Mouse (Mus musculus) myocyte (in vitro differentiated cells): ENCODE results near the gene Mrps18a. TPM values are rescaled to one million over a fixed set of nuclear protein-coding genes. Genes with fewer than 3 reads are reported as not detected.

Experiments
- H3K27me3 ChIP-seq: one replicate; pipeline ENCODE4 v1.6.1; 2011; ENCODE audit not compliant: control insufficient read depth, insufficient read depth, insufficient read length
- H3K36me3 ChIP-seq: one replicate; pipeline ENCODE4 v1.6.1; 2011; ENCODE audit not compliant: control insufficient read depth, insufficient read depth
- H3K4me2 ChIP-seq: one replicate; pipeline ENCODE4 v1.6.1; 2011; ENCODE audit warnings: low read depth, control low read depth
- H3K4me3 ChIP-seq: one replicate; pipeline ENCODE4 v1.5.1; 2011; ENCODE audit warnings: mild to moderate bottlenecking, control low read depth, moderate library complexity
- H3K79me2 ChIP-seq: one replicate; pipeline ENCODE4 v1.6.1; 2011; ENCODE audit not compliant: control insufficient read depth, insufficient read depth
- H3ac ChIP-seq: one replicate; pipeline ENCODE4 v1.6.1; 2011; ENCODE audit not compliant: control insufficient read depth, insufficient read length
- CEBPB ChIP-seq: IDR thresholded peaks from 2 replicates; pipeline ENCODE4 v1.6.1; 2011; ENCODE audit warnings: mild to moderate bottlenecking, moderate library complexity; ENCODE audit not compliant: poor library complexity, insufficient read depth, severe bottlenecking
- E2F4 ChIP-seq: IDR thresholded peaks from one replicate; pipeline ENCODE4 v1.6.1; 2011; ENCODE audit warnings: mild to moderate bottlenecking, control low read depth, moderate library complexity; ENCODE audit not compliant: insufficient read depth
- MAX ChIP-seq: IDR thresholded peaks from one replicate; pipeline ENCODE4 v1.6.1; 2011; ENCODE audit warnings: low read depth, mild to moderate bottlenecking, control low read depth
- MYOD1 ChIP-seq, 3 experiments: IDR thresholded peaks; one replicate each; pipeline ENCODE4 v1.6.1; 2011; ENCODE audit warnings: control low read depth in 2 of 3, low read depth in 2 of 3, mild to moderate bottlenecking in 2 of 3, moderate library complexity in 1 of 3; ENCODE audit not compliant: insufficient read length in 2 of 3, control insufficient read depth in 1 of 3
- MYOG ChIP-seq, 3 experiments: IDR thresholded peaks; one replicate each; pipeline ENCODE4 v1.6.1; 2011; ENCODE audit warnings: control low read depth in 2 of 3, low read depth in 2 of 3, mild to moderate bottlenecking in 2 of 3; ENCODE audit not compliant: insufficient read length in 2 of 3, control insufficient read depth in 1 of 3, insufficient read depth in 1 of 3
- POLR2A ChIP-seq: IDR thresholded peaks from one replicate; pipeline ENCODE4 v1.6.1; 2011; ENCODE audit warnings: low read depth, mild to moderate bottlenecking, control low read depth, moderate library complexity; ENCODE audit not compliant: insufficient read length
- POLR2AphosphoS2 ChIP-seq: IDR thresholded peaks from one replicate; pipeline ENCODE4 v1.6.1; 2011; ENCODE audit warnings: low read depth, control low read depth; ENCODE audit not compliant: insufficient read length
- REST ChIP-seq: IDR thresholded peaks from one replicate; pipeline ENCODE4 v1.6.1; 2011; ENCODE audit warnings: mild to moderate bottlenecking, control low read depth, moderate library complexity; ENCODE audit not compliant: insufficient read depth, insufficient read length
- SRF ChIP-seq: IDR thresholded peaks from one replicate; pipeline ENCODE4 v1.6.1; 2011; ENCODE audit warnings: low read depth; ENCODE audit not compliant: control insufficient read depth, insufficient read length
- TCF12 ChIP-seq: IDR thresholded peaks from one replicate; pipeline ENCODE4 v1.6.1; 2011; ENCODE audit warnings: mild to moderate bottlenecking, control low read depth; ENCODE audit not compliant: poor library complexity, insufficient read depth, severe bottlenecking
- TCF3 ChIP-seq: IDR thresholded peaks from one replicate; pipeline ENCODE4 v1.6.1; 2011; ENCODE audit warnings: low read depth, control low read depth; ENCODE audit not compliant: insufficient read length
- USF1 ChIP-seq: IDR thresholded peaks from one replicate; pipeline ENCODE4 v1.6.1; 2011; ENCODE audit warnings: low read depth, mild to moderate bottlenecking, control low read depth, moderate library complexity
- polyA plus RNA-seq: library from polyadenylated mRNA; unstranded; fragments of >200 nt; fragmentation: generic; extraction: Trizol; gene quantifications from one replicate; pipeline ENCODE4 v1.2.1, GENCODE M21; 2012; ENCODE audit warnings: missing spikeins

The Mrps18a gene
- polyA plus RNA-seq, 1 experiment: 112 TPM

DNA sequence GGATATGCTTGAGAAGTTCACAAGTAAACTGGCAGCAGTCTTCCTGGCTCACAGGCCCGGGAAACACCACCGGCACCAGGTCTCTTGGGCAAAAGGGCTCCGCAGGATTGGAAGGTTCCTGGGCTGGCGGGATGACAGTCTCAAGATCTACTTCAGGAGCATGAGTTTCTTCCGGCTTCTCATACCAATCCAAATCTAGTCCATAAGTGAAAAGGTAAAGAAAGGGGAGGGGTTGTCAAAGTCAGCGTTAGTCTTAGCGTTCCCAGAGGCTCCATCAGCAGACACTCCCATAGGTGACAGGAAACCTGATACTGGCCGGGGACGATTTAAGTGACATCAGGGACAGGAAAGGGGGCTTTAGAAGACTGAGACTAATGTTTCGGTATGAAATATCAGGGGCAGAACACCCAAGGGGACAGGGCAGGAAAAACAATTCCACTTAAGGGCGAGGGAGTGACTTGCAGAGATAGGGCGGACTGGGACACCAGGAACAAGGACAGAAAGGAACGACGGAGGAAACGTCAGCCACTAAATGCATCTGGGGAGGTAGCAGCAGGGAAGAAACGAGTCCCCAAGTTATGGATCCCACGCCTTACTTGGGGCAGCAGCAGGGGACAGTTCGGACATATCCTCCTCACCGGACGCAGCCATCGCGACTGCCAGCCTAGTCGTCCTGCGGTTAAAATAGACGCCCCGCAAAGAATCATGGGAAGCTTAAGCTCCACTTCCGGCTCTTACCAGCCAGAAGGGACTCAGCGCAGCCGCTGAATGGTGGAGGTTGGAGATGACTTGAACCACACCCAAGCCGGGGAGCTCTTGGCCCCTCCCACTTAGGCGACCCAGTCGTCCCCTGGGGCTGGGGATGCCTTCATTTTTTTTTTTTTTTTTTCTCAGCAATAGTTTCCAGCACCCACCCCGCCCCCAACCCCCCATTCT, 42.3 kb downstream of the Mrps18a start, which contains the start of gene Mad2l1bp:
TSS of gene Mad2l1bp (minus strand) at position 707 of the 936 bp plus-strand sequence.
- Histone ChIP-seq H3K36me3 (peaks cover 8% of the 10 kb centered on the region), H3K27me3 (no peaks in the 10 kb centered on the region), H3K4me2 (peak within 1 kb of the TSS; percentile 91), H3ac (peak within 1 kb of the TSS; percentile 26), H3K4me3 (peak within 1 kb of the TSS; percentile 76), H3K79me2 (peaks cover 24% of the 10 kb centered on the region)
- TF ChIP-seq POLR2AphosphoS2 (peak; percentile 100), MYOG (IDR thresholded peaks at IDR 0.05; ENCODE audit: control insufficient read depth in 1 of 3, insufficient read depth in 1 of 3, insufficient read length in 2 of 3, low read depth in 2 of 3) (no peak), E2F4 (peak; percentile 82), CEBPB (no peak), POLR2A (peak; percentile 99), TCF12 (no peak), MAX (no peak), REST (peak; percentile 37)

DNA sequence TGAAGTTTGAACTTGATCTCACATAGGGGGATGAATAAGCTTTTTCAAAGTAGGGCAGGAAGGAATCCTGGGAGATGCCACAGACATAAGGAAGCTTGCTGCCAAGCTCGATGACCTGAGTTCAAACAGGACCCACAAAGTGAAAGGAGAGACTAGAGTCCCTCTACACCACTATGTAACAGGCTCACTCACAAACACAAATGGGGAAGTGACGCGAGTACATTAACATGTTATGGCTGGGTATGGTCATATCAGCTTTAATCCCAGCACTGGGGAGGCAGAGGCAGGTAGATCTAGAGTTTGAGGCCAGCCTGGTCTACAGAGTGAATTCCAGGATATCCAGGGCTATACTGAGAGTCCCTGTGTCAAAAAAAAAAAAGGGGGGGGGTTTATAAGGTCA, 43.5 kb downstream of the Mrps18a start:
- no peaks in the 10 kb centered on the region for H3K36me3 ChIP-seq
- no peak overlapping the region for H3K4me3 ChIP-seq
- H3K4me2 ChIP-seq: no peak overlapping the region
- no peak overlapping the region for H3ac ChIP-seq
- TF ChIP-seq SRF: no peak
- no peak for TF ChIP-seq E2F4
- TF ChIP-seq POLR2AphosphoS2: no peak
- no peak for TF ChIP-seq CEBPB
- TF ChIP-seq MYOD1 (IDR thresholded peaks at IDR 0.05; ENCODE audit: control insufficient read depth in 1 of 3, insufficient read length in 2 of 3, low read depth in 2 of 3): no peak
- no peak for TF ChIP-seq MAX
- TF ChIP-seq MYOG (IDR thresholded peaks at IDR 0.05; ENCODE audit: control insufficient read depth in 1 of 3, insufficient read depth in 1 of 3, insufficient read length in 2 of 3, low read depth in 2 of 3): no peak
- TF ChIP-seq USF1: no peak
- no peak for TF ChIP-seq TCF12
- no peak for TF ChIP-seq POLR2A
- no peak for TF ChIP-seq REST
- TF ChIP-seq TCF3: no peak
- H3K79me2 ChIP-seq: peaks cover 24% of the 10 kb centered on the region
- no peaks in the 10 kb centered on the region for H3K27me3 ChIP-seq

GRCm38 (mm10) chr17:46156680-46157079, 45.9 kb downstream of the Mrps18a start:
- Histone ChIP-seq H3K4me2 (no peak overlapping the region), H3ac (no peak overlapping the region), H3K4me3 (no peak overlapping the region), H3K36me3 (no peaks in the 10 kb centered on the region), H3K79me2 (peaks cover 23% of the 10 kb centered on the region), H3K27me3 (no peaks in the 10 kb centered on the region)
- TF ChIP-seq POLR2AphosphoS2 (no peak), CEBPB (no peak), MYOG (IDR thresholded peaks at IDR 0.05; ENCODE audit: control insufficient read depth in 1 of 3, insufficient read depth in 1 of 3, insufficient read length in 2 of 3, low read depth in 2 of 3) (no peak), POLR2A (no peak), MAX (no peak), REST (no peak), TCF3 (no peak), MYOD1 (IDR thresholded peaks at IDR 0.05; ENCODE audit: control insufficient read depth in 1 of 3, insufficient read length in 2 of 3, low read depth in 2 of 3) (no peak)

- no peak overlapping the region for H3ac ChIP-seq
- H3K36me3 ChIP-seq: no peaks in the 10 kb centered on the region
- no peak overlapping the region for H3K4me3 ChIP-seq
- TF ChIP-seq USF1 (no peak), TCF12 (no peak), TCF3 (no peak)
- peaks cover 23% of the 10 kb centered on the region for H3K79me2 ChIP-seq
- H3K27me3 ChIP-seq: no peaks in the 10 kb centered on the region
- no peak overlapping the region for H3K4me2 ChIP-seq
These were observed 46.3 kb downstream of the Mrps18a start for GRCm38 (mm10) chr17:46157131-46157530.

DNA sequence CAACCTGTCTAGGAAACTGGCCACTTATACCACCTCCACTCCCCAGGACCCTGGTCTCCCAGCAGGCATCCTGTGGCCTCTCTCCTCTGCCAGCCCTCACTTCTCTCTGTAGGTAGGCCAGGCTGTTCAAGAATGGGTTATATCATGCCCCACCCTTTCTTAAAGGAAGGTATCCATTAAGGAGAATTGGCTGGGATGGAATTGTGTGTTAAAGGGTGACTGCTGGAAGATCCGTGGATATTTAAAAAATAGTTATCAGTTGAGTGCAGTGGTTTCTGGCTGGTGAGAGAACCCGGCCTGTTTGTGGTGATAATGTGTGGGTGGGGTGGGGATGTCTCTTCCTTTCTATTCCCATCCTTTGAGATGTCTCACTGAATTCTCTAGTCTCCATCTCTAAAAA, 48.5 kb downstream of the Mrps18a start:
- peak overlapping the region; percentile 94 for H3K4me3 ChIP-seq
- peaks cover 28% of the 10 kb centered on the region for H3K79me2 ChIP-seq
- TF ChIP-seq TCF3: no peak
- H3K36me3 ChIP-seq: peaks cover 13% of the 10 kb centered on the region
- H3ac ChIP-seq: no peak overlapping the region
- H3K27me3 ChIP-seq: no peaks in the 10 kb centered on the region
- H3K4me2 ChIP-seq: peak overlapping the region; percentile 99
